Mouse (Mus musculus) neural tube, embryonic 13.5 days (tissue): ENCODE measurements around the gene Eif3l. TPM values are rescaled to one million over a fixed set of nuclear protein-coding genes. Genes with fewer than 3 reads are reported as not detected.
"Not testable (repeated sequence)": the region's sequence is repeated elsewhere in the genome, so short reads cannot be mapped to it uniquely, and the experiment has no call there.

Experiments used
- ATAC-seq: fragments of 200-750 bp; cut with Nextera tagmentation; 2 replicates; pipeline ENCODE4 v1.8.0; 2017; ENCODE audit warnings: low read depth, mild to moderate bottlenecking, moderate TSS enrichment, moderate library complexity
- H3K27ac ChIP-seq: fragments of 300-500 bp; sonication (generic); replicated peaks from 2 replicates; pipeline ENCODE4 v1.5.1; 2015; ENCODE audit warnings: moderate library complexity, mild to moderate bottlenecking, inconsistent platforms
- H3K27me3 ChIP-seq: fragments of 300-500 bp; sonication (generic); 2 replicates; pipeline ENCODE4 v1.6.1; 2015; ENCODE audit warnings: mild to moderate bottlenecking, inconsistent platforms
- H3K36me3 ChIP-seq: fragments of 300-500 bp; sonication (generic); 2 replicates; pipeline ENCODE4 v1.6.1; 2015; ENCODE audit warnings: mild to moderate bottlenecking, inconsistent platforms
- H3K4me1 ChIP-seq: fragments of 300-500 bp; sonication (generic); replicated peaks from 2 replicates; pipeline ENCODE4 v1.6.1; 2015; ENCODE audit warnings: inconsistent platforms
- H3K4me2 ChIP-seq: fragments of 300-500 bp; sonication (generic); 2 replicates; pipeline ENCODE4 v1.6.1; 2015; ENCODE audit warnings: inconsistent platforms, mild to moderate bottlenecking, moderate library complexity
- H3K4me3 ChIP-seq: fragments of 300-500 bp; sonication (generic); 2 replicates; pipeline ENCODE4 v1.5.1; 2015; ENCODE audit warnings: mild to moderate bottlenecking, inconsistent platforms
- H3K9ac ChIP-seq: fragments of 300-500 bp; sonication (generic); 2 replicates; pipeline ENCODE4 v1.6.1; 2015; ENCODE audit warnings: moderate library complexity, mild to moderate bottlenecking, inconsistent platforms
- H3K9me3 ChIP-seq: fragments of 300-500 bp; sonication (generic); 2 replicates; pipeline ENCODE4 v1.6.1; 2016; ENCODE audit warnings: inconsistent platforms
- WGBS: fragments of 180-500 bp; shearing (Covaris S2); methylation state at CpG from one replicate; pipeline ENCODE4 v1.1.7; 2015; 5-methylcytosine and 5-hydroxymethylcytosine counted together
- polyA plus RNA-seq: library from polyadenylated mRNA; unstranded; fragments of >200 nt; fragmentation: Nextera tagmentation; extraction: Ambion mirVana; gene quantifications from 2 replicates; pipeline ENCODE4 v1.2.1, GENCODE M21; 2015

Eif3l gene
- polyA plus RNA-seq: 185 and 196 TPM in 2 replicates

DNA sequence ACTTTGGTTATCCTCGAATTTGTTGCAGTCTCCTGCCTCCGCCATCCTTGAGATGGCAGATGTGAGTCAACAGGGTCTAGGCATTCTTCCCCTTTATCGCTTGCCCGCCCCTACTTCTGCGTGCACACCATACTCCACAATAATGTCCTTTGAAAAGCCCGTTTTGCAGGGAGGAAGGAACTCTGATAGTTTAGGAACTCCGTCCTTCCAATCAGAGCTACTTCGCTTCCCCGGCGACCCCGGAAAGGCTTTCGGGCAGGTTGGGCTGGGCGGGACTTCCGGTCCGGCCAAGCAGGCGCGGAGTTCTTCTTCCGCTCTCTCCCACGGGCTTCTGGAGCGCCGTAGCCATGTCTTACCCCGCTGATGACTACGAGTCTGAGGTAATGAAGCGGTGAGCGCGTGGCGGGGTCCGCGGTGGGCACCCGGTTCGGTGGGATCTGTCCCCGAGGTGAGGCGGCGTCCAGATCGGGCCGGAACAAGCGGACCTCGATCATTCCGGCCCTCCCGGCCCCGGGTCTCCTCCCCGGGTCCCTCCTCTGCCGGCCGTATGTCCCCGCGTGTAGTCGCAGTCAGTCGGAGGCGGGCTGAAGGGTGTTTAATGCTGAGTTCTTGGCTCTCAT is at the start of gene Eif3l:
Eif3l (plus strand) TSS at position 267 of the 620 bp plus-strand sequence.
- peak; percentile 90 for ATAC-seq
- H3K4me3 ChIP-seq: peak within 1 kb of the TSS; percentile 94
- H3K27me3 ChIP-seq: no peaks in the 10 kb centered on the region
- H3K36me3 ChIP-seq: peaks cover 35% of the 10 kb centered on the region
- H3K27ac ChIP-seq: peak within 1 kb of the TSS; percentile 80
- H3K4me1 ChIP-seq: peaks cover 25% of the 10 kb centered on the region
- H3K9me3 ChIP-seq: no peaks in the 10 kb centered on the region
- WGBS: under 1% methylated on average over 48 of the region's 49 CpGs
- H3K4me2 ChIP-seq: peak within 1 kb of the TSS; percentile 97
- peak within 1 kb of the TSS; percentile 93 for H3K9ac ChIP-seq

DNA sequence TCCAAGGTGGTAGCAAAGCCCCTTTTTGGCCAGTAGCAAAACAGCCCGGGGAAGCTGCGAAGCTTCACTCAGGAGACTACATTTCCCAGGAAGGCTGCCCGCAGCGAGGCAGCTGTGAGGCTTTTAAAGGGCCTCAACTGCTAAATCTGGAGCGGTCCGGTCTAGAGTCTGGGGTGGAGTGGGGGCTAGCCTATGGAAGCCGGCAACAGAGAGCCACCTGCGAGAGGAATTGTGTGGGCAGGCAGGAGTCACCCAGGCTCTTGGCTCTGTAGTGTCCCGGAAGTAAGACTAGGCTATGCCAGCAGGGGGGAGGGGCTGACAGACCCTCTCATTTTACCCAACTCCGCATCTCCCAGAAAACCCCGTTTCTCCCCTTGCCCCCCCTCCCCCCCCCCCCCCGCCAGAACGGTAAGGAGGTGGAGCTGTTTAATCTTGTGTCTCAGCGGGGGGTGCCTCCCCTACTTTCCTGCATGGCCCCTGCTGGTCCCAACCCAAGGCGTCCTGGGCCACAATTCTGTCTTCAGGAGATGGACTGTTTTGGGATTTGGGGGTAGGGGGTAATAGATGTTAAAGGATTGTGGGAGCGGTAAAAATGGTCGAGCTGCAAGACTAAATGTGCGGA is 49.2 kb upstream of the Eif3l start:
- Histone ChIP-seq H3K4me2 (peak overlapping the region; percentile 48), H3K27me3 (0 out of 2 replicates have a peak, but pooled peaks cover 3% of the 10 kb centered on the region), H3K4me3 (peak overlapping the region; percentile 14), H3K9me3 (no peaks in the 10 kb centered on the region), H3K4me1 (peaks cover 54% of the 10 kb centered on the region), H3K27ac (no peak overlapping the region), H3K36me3 (no peaks in the 10 kb centered on the region), H3K9ac (peak overlapping the region; percentile 54)
- ATAC-seq: no peak
- 12% methylated on average over 15 of the region's 18 CpGs for WGBS

DNA sequence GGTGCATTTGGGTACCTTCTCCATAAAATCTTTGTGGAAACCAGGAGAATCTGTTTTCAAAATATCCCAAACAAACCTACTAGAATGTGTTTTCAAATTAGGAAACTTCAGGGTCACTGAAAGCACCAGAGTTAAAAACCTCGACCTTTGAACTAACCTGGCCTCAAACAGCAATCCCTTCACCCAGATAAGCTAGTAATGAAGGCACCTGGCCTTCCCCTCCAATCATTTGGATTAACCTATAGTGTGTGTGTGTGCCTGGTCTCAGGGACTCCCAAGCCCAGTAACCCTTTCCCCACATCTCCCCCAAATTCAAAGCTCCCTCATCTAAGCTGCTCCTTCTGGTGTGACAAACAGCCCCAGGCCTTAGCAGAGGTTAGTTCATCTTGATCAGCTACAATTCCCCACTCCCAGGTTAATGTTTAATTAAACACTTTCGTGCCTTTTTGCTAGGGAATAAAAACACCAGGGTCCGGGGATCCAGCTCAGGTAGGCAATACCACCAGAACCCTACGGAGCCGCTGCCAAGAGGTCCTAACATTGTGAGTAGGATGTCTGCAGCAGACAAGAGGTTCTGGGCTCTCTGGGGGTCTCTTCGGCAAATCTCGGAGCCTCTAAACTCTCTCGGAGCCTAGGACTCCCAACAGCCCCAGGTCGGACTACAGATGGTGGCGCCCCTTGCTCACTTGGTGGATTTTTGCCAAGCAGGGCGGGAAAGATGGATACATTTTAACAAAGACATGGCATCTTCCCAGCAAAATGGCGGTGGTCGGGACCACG is 48.3 kb upstream of the Eif3l start:
- Histone ChIP-seq H3K9me3 (no peaks in the 10 kb centered on the region), H3K36me3 (no peaks in the 10 kb centered on the region), H3K27me3 (0 out of 2 replicates have a peak, but pooled peaks cover 3% of the 10 kb centered on the region), H3K9ac (peak overlapping the region; percentile 99), H3K4me2 (peak overlapping the region; percentile 91), H3K4me3 (peak overlapping the region; percentile 75), H3K4me1 (peaks cover 63% of the 10 kb centered on the region), H3K27ac (peak overlapping the region; percentile 98; the same call in 1 of the 2 replicates)
- no peak for ATAC-seq
- whole genome bisulfite sequencing: 39% methylated on average over 14 of the region's 14 CpGs

DNA sequence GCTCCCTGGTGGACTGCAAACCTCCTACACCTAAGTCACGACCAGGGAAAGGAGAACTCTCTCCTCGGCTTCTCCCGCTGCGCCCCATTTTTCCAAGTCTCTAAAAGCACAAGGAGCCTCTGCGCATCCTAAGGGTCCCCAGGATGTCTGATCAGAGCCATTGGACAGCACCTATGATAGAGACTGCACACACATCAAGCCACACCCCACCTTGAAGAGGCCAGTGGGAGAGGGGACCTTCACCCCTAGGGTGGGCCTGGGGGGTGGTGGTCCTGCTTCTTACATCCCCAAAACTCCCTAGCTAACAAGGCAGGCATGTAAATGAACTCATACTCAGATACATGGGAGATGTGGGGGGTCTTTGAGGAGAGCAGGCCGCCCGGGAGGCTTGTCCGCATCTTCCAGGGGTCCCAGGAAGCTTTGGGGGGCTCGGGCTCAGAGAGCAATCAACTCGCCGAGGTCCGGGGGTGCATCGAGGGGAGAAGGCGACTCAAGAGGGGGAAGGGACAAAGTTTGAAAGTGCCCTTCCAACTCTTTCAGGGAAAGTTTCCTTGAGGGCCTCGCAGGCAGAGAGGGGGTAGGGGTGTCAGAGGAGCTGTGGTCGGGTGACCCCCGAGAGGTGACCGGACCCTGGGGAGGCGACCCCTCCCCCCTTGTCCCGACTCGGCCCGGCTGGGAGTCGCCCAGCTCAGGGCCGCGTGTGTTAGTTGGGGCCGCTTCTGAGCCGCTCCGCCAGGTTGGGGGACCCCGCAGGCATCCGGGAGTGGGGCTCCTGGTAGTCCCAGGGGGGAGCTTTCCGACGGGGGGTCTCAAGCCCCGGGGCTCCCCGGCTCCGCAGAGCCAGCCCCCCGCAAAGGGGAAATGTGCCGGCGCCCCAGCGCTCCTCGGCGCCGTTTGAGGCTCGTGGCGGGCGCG is 47.4 kb upstream of the Eif3l start:
- Histone ChIP-seq H3K4me1 (peaks cover 71% of the 10 kb centered on the region), H3K9me3 (no peaks in the 10 kb centered on the region), H3K4me3 (peak overlapping the region; percentile 75), H3K27me3 (0 out of 2 replicates have a peak, but pooled peaks cover 3% of the 10 kb centered on the region), H3K9ac (peak overlapping the region; percentile 99), H3K4me2 (peak overlapping the region; percentile 91), H3K27ac (peak overlapping the region; percentile 98), H3K36me3 (no peaks in the 10 kb centered on the region)
- no peak for ATAC-seq
- 5% methylated on average over 40 of the region's 46 CpGs for WGBS

DNA sequence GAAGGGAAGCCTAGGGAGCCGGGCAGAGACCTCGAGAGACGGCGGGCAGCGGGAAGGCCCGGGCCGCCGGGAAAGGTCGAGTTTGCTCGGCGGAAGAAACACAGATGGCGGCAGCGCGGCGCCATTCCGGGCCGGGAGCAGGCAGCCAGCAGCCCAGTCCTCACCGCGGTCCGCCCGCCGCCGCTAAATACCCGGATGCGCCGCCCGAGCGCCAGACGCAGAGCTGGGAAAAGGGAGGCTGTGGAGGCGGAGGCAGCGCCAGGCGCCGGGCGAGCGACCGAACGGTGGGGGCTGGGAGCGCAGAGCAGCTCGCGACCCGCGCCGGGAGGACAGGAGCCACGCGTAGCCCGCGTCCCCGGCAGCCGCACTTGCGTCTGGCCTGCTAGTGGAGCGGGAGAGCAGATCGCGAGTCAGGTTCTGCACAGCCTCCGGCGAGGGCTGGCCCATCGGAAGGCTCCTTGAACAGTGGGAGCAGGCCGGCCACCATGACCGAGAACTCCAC is 46.7 kb upstream of the Eif3l start, which contains the start of gene H1f0:
H1f0 (plus strand) TSS at position 214 of the 502 bp plus-strand sequence.
- Histone ChIP-seq H3K9me3 (no peaks in the 10 kb centered on the region), H3K4me1 (peaks cover 67% of the 10 kb centered on the region), H3K4me3 (peak within 1 kb of the TSS; percentile 75), H3K4me2 (peak within 1 kb of the TSS; percentile 91), H3K27ac (peak within 1 kb of the TSS; percentile 98), H3K27me3 (0 out of 2 replicates have a peak, but pooled peaks cover 3% of the 10 kb centered on the region), H3K36me3 (no peaks in the 10 kb centered on the region), H3K9ac (peak within 1 kb of the TSS; percentile 99)
- peak; percentile 76 for ATAC-seq
- under 1% methylated on average over 57 of the region's 58 CpGs for WGBS

DNA sequence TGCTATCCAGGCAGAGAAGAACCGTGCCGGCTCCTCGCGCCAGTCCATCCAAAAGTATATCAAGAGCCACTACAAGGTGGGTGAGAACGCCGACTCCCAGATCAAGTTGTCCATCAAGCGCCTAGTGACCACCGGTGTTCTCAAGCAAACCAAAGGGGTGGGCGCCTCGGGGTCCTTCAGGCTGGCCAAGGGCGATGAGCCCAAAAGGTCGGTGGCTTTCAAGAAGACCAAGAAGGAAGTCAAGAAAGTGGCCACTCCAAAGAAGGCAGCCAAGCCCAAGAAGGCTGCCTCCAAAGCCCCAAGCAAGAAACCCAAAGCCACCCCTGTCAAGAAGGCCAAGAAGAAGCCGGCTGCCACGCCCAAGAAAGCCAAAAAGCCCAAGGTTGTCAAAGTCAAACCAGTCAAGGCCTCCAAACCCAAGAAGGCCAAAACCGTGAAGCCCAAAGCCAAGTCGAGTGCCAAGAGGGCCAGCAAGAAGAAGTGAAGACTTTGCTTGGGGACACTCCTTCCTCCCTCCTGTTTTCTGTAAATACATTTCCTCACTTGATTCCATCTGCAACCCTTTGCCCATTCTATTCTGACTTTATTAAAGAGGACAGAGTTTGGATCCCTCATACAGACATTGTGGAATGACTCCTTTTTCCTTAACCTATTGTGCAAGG is 46.0 kb upstream of the Eif3l start:
- H3K36me3 ChIP-seq: no peaks in the 10 kb centered on the region
- WGBS: 26% methylated on average over 16 of the region's 16 CpGs
- peak overlapping the region; percentile 99 for H3K9ac ChIP-seq
- H3K4me2 ChIP-seq: peak overlapping the region; percentile 91
- H3K4me1 ChIP-seq: peaks cover 67% of the 10 kb centered on the region
- peak overlapping the region; percentile 75 for H3K4me3 ChIP-seq
- peak; percentile 2; the same call in 1 of the 2 replicates for ATAC-seq
- H3K27me3 ChIP-seq: no peaks in the 10 kb centered on the region
- no peaks in the 10 kb centered on the region for H3K9me3 ChIP-seq
- peak overlapping the region; percentile 98 for H3K27ac ChIP-seq

DNA sequence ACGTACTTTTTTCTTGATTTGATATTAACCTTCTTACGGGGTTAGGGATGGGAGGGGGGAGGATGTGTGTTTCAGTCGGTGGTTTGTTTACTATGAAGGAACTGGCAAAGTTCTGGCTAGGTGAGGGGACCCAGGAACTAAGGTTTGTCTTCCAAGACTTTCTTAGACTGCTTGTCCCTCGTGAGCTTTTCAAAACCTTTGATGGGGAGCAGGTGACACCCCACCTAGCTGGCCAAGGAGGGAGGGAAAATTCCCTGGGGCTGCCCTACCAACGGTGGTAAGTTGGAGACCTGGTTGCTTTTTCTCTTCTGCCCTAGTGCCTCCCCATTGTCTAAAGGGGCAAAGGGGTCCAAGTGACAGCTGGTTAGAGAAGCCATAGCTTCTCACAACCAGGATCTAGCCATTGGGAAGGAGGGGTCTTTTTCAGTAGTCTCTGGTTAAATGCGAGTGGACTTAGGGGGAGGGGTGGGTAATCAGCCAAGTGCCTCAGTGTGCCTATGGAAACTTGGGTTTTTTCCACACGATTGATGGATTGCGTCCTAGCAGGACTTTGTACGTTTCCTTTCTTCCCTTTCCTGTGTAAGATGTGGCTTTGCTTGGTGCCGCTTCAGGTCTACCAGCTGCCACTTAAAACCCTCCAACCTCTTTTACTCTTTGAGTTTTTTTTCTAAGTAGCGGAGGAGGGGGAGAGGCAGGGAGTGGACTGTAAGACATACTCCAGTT is 45.3 kb upstream of the Eif3l start:
- Histone ChIP-seq H3K4me2 (peak overlapping the region; percentile 91), H3K9me3 (no peaks in the 10 kb centered on the region), H3K27me3 (no peaks in the 10 kb centered on the region), H3K4me1 (peaks cover 67% of the 10 kb centered on the region), H3K4me3 (peak overlapping the region; percentile 75), H3K36me3 (no peaks in the 10 kb centered on the region), H3K27ac (peak overlapping the region; percentile 98), H3K9ac (peak overlapping the region; percentile 99)
- 7% methylated on average over 11 of the region's 11 CpGs for WGBS
- no peak for ATAC-seq

DNA sequence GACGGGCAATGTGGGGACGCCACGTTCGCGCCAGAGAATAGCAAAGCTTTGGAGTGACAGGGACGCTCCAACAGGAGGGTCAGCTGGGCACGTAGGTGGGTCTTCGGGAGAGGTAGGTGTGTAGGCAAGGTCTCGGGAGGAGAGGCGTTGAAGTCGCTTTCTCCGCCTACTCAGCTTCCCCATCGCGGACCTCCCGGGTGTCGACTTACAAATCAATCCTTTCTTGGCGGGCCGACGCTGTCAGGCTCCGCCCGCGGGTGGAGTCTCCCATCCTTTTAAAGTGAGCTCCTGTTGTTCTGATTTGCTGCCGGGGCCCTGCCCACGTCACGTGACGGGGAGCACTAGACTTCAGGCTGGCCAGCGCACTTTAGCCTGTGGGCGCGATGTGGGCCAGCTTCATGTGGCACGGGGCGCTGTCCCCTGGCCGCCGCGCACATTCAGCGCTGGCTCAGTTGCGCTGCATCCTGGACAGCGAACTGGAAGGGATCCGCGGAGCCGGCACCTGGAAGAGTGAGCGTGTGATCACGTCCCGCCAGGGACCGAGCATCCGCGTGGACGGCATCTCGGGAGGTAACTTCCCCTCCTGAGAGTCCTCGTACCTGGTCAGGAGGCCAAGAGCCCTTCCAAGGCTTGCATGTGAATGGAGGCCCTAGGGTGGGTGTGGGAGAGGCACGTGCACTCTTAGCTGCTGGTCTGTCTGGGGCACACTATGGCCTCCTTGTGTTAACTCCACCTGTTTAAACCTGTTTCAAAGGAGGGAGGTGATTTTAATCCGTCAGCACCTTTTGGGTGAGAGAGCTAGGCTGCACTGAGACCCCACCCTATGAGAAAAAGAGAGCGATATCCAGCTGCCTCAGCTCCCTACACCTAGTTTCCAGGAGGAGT is 44.2 kb upstream of the Eif3l start:
- H3K4me3 ChIP-seq: peak overlapping the region; percentile 75
- H3K4me2 ChIP-seq: peak overlapping the region; percentile 91
- H3K4me1 ChIP-seq: peaks cover 61% of the 10 kb centered on the region
- WGBS: 1% methylated on average over 52 of the region's 52 CpGs
- no peaks in the 10 kb centered on the region for H3K9me3 ChIP-seq
- H3K27ac ChIP-seq: peak overlapping the region; percentile 98
- 0 out of 2 replicates have a peak, but pooled peaks cover 4% of the 10 kb centered on the region for H3K36me3 ChIP-seq
- peak; percentile 71 for ATAC-seq
- no peaks in the 10 kb centered on the region for H3K27me3 ChIP-seq
- H3K9ac ChIP-seq: peak overlapping the region; percentile 99

DNA sequence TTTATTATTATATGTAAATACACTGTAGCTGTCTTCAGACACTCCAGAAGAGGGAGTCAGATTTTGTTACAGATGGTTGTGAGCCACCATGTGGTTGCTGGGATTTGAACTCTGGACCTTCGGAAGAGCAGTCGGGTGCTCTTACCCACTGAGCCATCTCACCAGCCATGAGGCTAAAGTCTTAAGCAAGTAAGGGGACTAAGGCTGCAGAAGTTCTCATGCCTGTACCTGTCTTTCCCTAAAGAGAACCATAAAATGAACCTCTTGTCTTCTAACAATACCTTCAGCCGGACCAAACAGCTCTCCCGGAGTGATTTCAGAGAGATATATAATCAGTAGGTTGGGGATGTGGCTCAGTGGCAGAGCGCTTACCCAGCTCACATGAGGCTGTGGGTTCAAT is 43.1 kb upstream of the Eif3l start:
- not testable (repeated sequence) for H3K9me3 ChIP-seq, H3K4me3 ChIP-seq, H3K27me3 ChIP-seq, ATAC-seq, H3K27ac ChIP-seq, H3K36me3 ChIP-seq, H3K9ac ChIP-seq
- Histone ChIP-seq H3K4me1 (peaks cover 49% of the 10 kb centered on the region), H3K4me2 (peak overlapping the region; percentile 91; the same call in 1 of the 2 replicates)
- WGBS: 76% methylated on average over 5 of the region's 5 CpGs
